Mouse (Mus musculus) cortical plate, adult 2 months (tissue): ENCODE data around the gene Ehd2.

Experiments used
- CTCF ChIP-seq: fragments of 200-500 bp; IDR thresholded peaks from 2 replicates; pipeline ENCODE4 v1.5.1; 2011; ENCODE audit warnings: mild to moderate bottlenecking, control low read depth, low read length; ENCODE audit not compliant: insufficient read depth; ENCODE audit errors: extremely low read depth
- POLR2A ChIP-seq: fragments of 200-500 bp; IDR thresholded peaks from 2 replicates; pipeline ENCODE4 v1.6.1; 2011; ENCODE audit warnings: mild to moderate bottlenecking, low read length, control low read depth; ENCODE audit not compliant: insufficient read depth; ENCODE audit errors: extremely low read depth

GRCm38 (mm10) chr7:15921796-15922195 lies 45.6 kb downstream of the Ehd2 start:
- TF ChIP-seq CTCF: no peak
- no peak for TF ChIP-seq POLR2A
